Mouse (Mus musculus) liver, embryonic 11.5 days (tissue): ENCODE results near the gene Scap. TPM values are rescaled to one million over a fixed set of nuclear protein-coding genes. Genes with fewer than 3 reads are reported as not detected.

ENCODE experiments used
- ATAC-seq: fragments of 200-750 bp; cut with Nextera tagmentation; replicated peaks from 2 replicates; pipeline ENCODE4 v1.8.0; 2017; ENCODE audit warnings: moderate number of reproducible peaks, mild to moderate bottlenecking, moderate TSS enrichment, moderate library complexity; ENCODE audit not compliant: low FRiP score
- DNase-seq: peaks from one replicate; pipeline ENCODE4 v3.0.0-alpha.2; 2017; ENCODE audit warnings: low spot score
- H3K27ac ChIP-seq: fragments of 300-500 bp; sonication (generic); 2 replicates; pipeline ENCODE4 v1.5.1; 2014; ENCODE audit warnings: mild to moderate bottlenecking, low read depth, low read length, control low read depth
- H3K27me3 ChIP-seq: fragments of 300-500 bp; sonication (generic); replicated peaks from 2 replicates; pipeline ENCODE4 v1.6.1; 2014; ENCODE audit warnings: low read length, mixed read lengths; ENCODE audit not compliant: control insufficient read depth, insufficient read depth
- H3K36me3 ChIP-seq: fragments of 300-500 bp; sonication (generic); 2 replicates; pipeline ENCODE4 v1.6.1; 2014; ENCODE audit warnings: mild to moderate bottlenecking, low read length, moderate library complexity, mixed read lengths; ENCODE audit not compliant: control insufficient read depth, insufficient read depth
- H3K4me1 ChIP-seq: fragments of 300-500 bp; sonication (generic); replicated peaks from 2 replicates; pipeline ENCODE4 v1.6.1; 2014; ENCODE audit warnings: low read length, mixed read lengths; ENCODE audit not compliant: control insufficient read depth, insufficient read depth
- H3K4me2 ChIP-seq: fragments of 300-500 bp; sonication (generic); 2 replicates; pipeline ENCODE4 v1.6.1; 2014; ENCODE audit warnings: mild to moderate bottlenecking, control low read depth, moderate library complexity
- H3K4me3 ChIP-seq: fragments of 300-500 bp; sonication (generic); 2 replicates; pipeline ENCODE4 v1.5.1; 2014; ENCODE audit warnings: low read depth, low read length, control low read depth
- H3K9ac ChIP-seq: fragments of 300-500 bp; sonication (generic); 2 replicates; pipeline ENCODE4 v1.6.1; 2014; ENCODE audit warnings: low read depth, low read length, control low read depth
- H3K9me3 ChIP-seq: fragments of 300-500 bp; sonication (generic); 2 replicates; pipeline ENCODE4 v1.6.1; 2016; ENCODE audit warnings: low read length, inconsistent platforms, mixed read lengths; ENCODE audit not compliant: control insufficient read depth
- WGBS: fragments of 180-500 bp; shearing (Covaris S2); extraction: QIAGEN DNeasy Blood & Tissue Kit; methylation state at CpG from one replicate; pipeline ENCODE4 v1.1.7; 2014; 5-methylcytosine and 5-hydroxymethylcytosine counted together
- polyA plus RNA-seq: library from polyadenylated mRNA; unstranded; fragments of >200 nt; fragmentation: Nextera tagmentation; extraction: Ambion mirVana; gene quantifications from 2 replicates; pipeline ENCODE4 v1.2.1, GENCODE M21; 2014

Scap gene
- polyA plus RNA-seq, 1 experiment from 2014 or later: 32.9 TPM

- Histone ChIP-seq H3K4me1 (0 out of 2 replicates have a peak, but pooled peaks cover 2% of the 10 kb centered on the region), H3K9ac (no peak overlapping the region), H3K27me3 (no peaks in the 10 kb centered on the region), H3K4me3 (no peak overlapping the region), H3K36me3 (no peaks in the 10 kb centered on the region), H3K27ac (no peak overlapping the region), H3K4me2 (no peak overlapping the region), H3K9me3 (no peaks in the 10 kb centered on the region)
- WGBS: 68% methylated on average over 8 of the region's 8 CpGs
- ATAC-seq: no peak
- DNase-seq: no peak
Measured at GRCm38 (mm10) chr9:110342008-110342407, 8.9 kb downstream of the Scap start.

GRCm38 (mm10) chr9:110343805-110344204, 10.7 kb downstream of the Scap start:
- no peak overlapping the region for H3K9ac ChIP-seq
- no peak overlapping the region for H3K4me2 ChIP-seq
- H3K4me1 ChIP-seq: no peaks in the 10 kb centered on the region
- no peak overlapping the region for H3K4me3 ChIP-seq
- no peak for DNase-seq
- no peaks in the 10 kb centered on the region for H3K27me3 ChIP-seq
- no peaks in the 10 kb centered on the region for H3K9me3 ChIP-seq
- H3K36me3 ChIP-seq: no peaks in the 10 kb centered on the region
- ATAC-seq: peak; percentile 56; the same call in 1 of the 2 replicates
- 0 out of 2 replicates have a peak overlapping the region, but pooled peaks have one; percentile 28 for H3K27ac ChIP-seq
- WGBS: 72% methylated on average over 6 of the region's 6 CpGs

- H3K4me2 ChIP-seq: no peak overlapping the region
- H3K4me3 ChIP-seq: no peak overlapping the region
- H3K4me1 ChIP-seq: peaks cover 8% of the 10 kb centered on the region; the same call in 1 of the 2 replicates
- H3K36me3 ChIP-seq: no peaks in the 10 kb centered on the region
- no peak for DNase-seq
- H3K27me3 ChIP-seq: no peaks in the 10 kb centered on the region
- 71% methylated on average over 7 of the region's 7 CpGs for WGBS
- H3K9me3 ChIP-seq: no peaks in the 10 kb centered on the region
- ATAC-seq: no peak
- H3K27ac ChIP-seq: no peak overlapping the region
- H3K9ac ChIP-seq: no peak overlapping the region
Measured at GRCm38 (mm10) chr9:110345057-110345739, 12.1 kb downstream of the Scap start.

- ATAC-seq: no peak
- Histone ChIP-seq H3K27me3 (no peaks in the 10 kb centered on the region), H3K4me2 (no peak overlapping the region), H3K4me1 (peaks cover 23% of the 10 kb centered on the region), H3K27ac (no peak overlapping the region), H3K9ac (no peak overlapping the region), H3K36me3 (no peaks in the 10 kb centered on the region), H3K9me3 (no peaks in the 10 kb centered on the region), H3K4me3 (no peak overlapping the region)
- DNase-seq: no peak
- WGBS: 64% methylated on average over 4 of the region's 4 CpGs
Measured at GRCm38 (mm10) chr9:110348899-110349298, 15.8 kb downstream of the Scap start.

- Histone ChIP-seq H3K27ac (no peak overlapping the region), H3K4me1 (peaks cover 23% of the 10 kb centered on the region), H3K4me3 (no peak overlapping the region), H3K9ac (no peak overlapping the region), H3K27me3 (no peaks in the 10 kb centered on the region), H3K4me2 (no peak overlapping the region), H3K36me3 (no peaks in the 10 kb centered on the region; the same call in 1 of the 2 replicates), H3K9me3 (no peaks in the 10 kb centered on the region)
- 76% methylated on average over 5 of the region's 5 CpGs for WGBS
- DNase-seq (no peak), ATAC-seq (no peak)
Measured at GRCm38 (mm10) chr9:110350188-110350587, 17.1 kb downstream of the Scap start.

GRCm38 (mm10) chr9:110350612-110351011, 17.5 kb downstream of the Scap start:
- DNase-seq: no peak
- WGBS: 56% methylated on average over 5 of the region's 5 CpGs
- Histone ChIP-seq H3K27ac (no peak overlapping the region), H3K9me3 (no peaks in the 10 kb centered on the region), H3K9ac (no peak overlapping the region), H3K4me2 (0 out of 2 replicates have a peak overlapping the region, but pooled peaks have one; percentile 7), H3K4me1 (peaks cover 23% of the 10 kb centered on the region), H3K36me3 (no peaks in the 10 kb centered on the region; the same call in 1 of the 2 replicates), H3K27me3 (no peaks in the 10 kb centered on the region), H3K4me3 (no peak overlapping the region)
- no peak; the same call in 1 of the 2 replicates for ATAC-seq

- Histone ChIP-seq H3K27me3 (no peaks in the 10 kb centered on the region), H3K4me3 (no peak overlapping the region), H3K9ac (no peak overlapping the region), H3K9me3 (no peaks in the 10 kb centered on the region), H3K4me1 (peaks cover 23% of the 10 kb centered on the region), H3K36me3 (no peaks in the 10 kb centered on the region; the same call in 1 of the 2 replicates), H3K27ac (no peak overlapping the region), H3K4me2 (no peak overlapping the region)
- DNase-seq (no peak), ATAC-seq (no peak)
- WGBS: 65% methylated on average over 2 of the region's 2 CpGs
Measured at GRCm38 (mm10) chr9:110351350-110351749, 18.3 kb downstream of the Scap start.

GRCm38 (mm10) chr9:110351932-110352632, 19.0 kb downstream of the Scap start:
- WGBS: 57% methylated on average over 8 of the region's 8 CpGs
- H3K9me3 ChIP-seq: no peaks in the 10 kb centered on the region
- H3K36me3 ChIP-seq: no peaks in the 10 kb centered on the region; the same call in 1 of the 2 replicates
- no peaks in the 10 kb centered on the region for H3K27me3 ChIP-seq
- H3K4me1 ChIP-seq: peaks cover 23% of the 10 kb centered on the region
- ATAC-seq: no peak
- no peak overlapping the region for H3K27ac ChIP-seq
- DNase-seq: no peak
- no peak overlapping the region for H3K4me3 ChIP-seq
- no peak overlapping the region for H3K4me2 ChIP-seq
- H3K9ac ChIP-seq: no peak overlapping the region
